Mouse (Mus musculus) midbrain, embryonic 14.5 days (tissue): Measurements from ENCODE around the gene Zc3h18. TPM values are rescaled to one million over a fixed set of nuclear protein-coding genes. Genes with fewer than 3 reads are reported as not detected.

ENCODE experiments used
- ATAC-seq: fragments of 200-750 bp; cut with Nextera tagmentation; 2 replicates; pipeline ENCODE4 v1.8.0; 2017; ENCODE audit warnings: moderate number of reproducible peaks, moderate library complexity; ENCODE audit not compliant: low FRiP score, low TSS enrichment
- DNase-seq: peaks from one replicate; pipeline ENCODE4 v3.0.0-alpha.2; 2015
- H3K27ac ChIP-seq: fragments of 300-500 bp; sonication (generic); replicated peaks from 2 replicates; pipeline ENCODE4 v1.5.1; 2014; ENCODE audit warnings: mild to moderate bottlenecking, low read depth, low read length, moderate library complexity
- H3K27me3 ChIP-seq: fragments of 300-500 bp; sonication (generic); 2 replicates; pipeline ENCODE4 v1.6.1; 2014; ENCODE audit warnings: low read length, control low read depth, mixed read lengths; ENCODE audit not compliant: control insufficient read depth, insufficient read depth
- H3K36me3 ChIP-seq: fragments of 300-500 bp; sonication (generic); 2 replicates; pipeline ENCODE4 v1.6.1; 2014; ENCODE audit warnings: low read length, control low read depth; ENCODE audit not compliant: control insufficient read depth, insufficient read depth
- H3K4me1 ChIP-seq: fragments of 300-500 bp; sonication (generic); 2 replicates; pipeline ENCODE4 v1.6.1; 2014; ENCODE audit warnings: mild to moderate bottlenecking, antibody characterized with exemption, low read length, control low read depth; ENCODE audit not compliant: control insufficient read depth, insufficient read depth
- H3K4me2 ChIP-seq: fragments of 300-500 bp; sonication (generic); 2 replicates; pipeline ENCODE4 v1.6.1; 2014; ENCODE audit warnings: mild to moderate bottlenecking, low read length, moderate library complexity
- H3K4me3 ChIP-seq: fragments of 300-500 bp; sonication (generic); replicated peaks from 2 replicates; pipeline ENCODE4 v1.5.1; 2014; ENCODE audit warnings: low read depth, low read length
- H3K9ac ChIP-seq: fragments of 300-500 bp; sonication (generic); replicated peaks from 2 replicates; pipeline ENCODE4 v1.6.1; 2014; ENCODE audit warnings: mild to moderate bottlenecking, low read length, moderate library complexity
- H3K9me3 ChIP-seq: fragments of 300-500 bp; sonication (generic); 2 replicates; pipeline ENCODE4 v1.6.1; 2016; ENCODE audit warnings: low read length, control low read depth, mixed read lengths; ENCODE audit not compliant: control insufficient read depth
- WGBS: fragments of 180-500 bp; shearing (Covaris S2); extraction: QIAGEN DNeasy Blood & Tissue Kit; methylation state at CpG from one replicate; pipeline ENCODE4 v1.1.7; 2014; 5-methylcytosine and 5-hydroxymethylcytosine counted together
- polyA plus RNA-seq: library from polyadenylated mRNA; unstranded; fragments of >200 nt; fragmentation: Nextera tagmentation; extraction: Ambion mirVana; gene quantifications from 2 replicates; pipeline ENCODE4 v1.2.1, GENCODE M21; 2014

Gene Zc3h18
- polyA plus RNA-seq, 1 experiment from 2014 or later = 27.9 TPM

GRCm38 (mm10) chr8:122395291-122395690 lies 18.9 kb downstream of the Zc3h18 start:
- H3K9ac ChIP-seq = no peak overlapping the region
- no peak overlapping the region for H3K4me2 ChIP-seq
- H3K36me3 ChIP-seq = peaks cover 89% of the 10 kb centered on the region
- 92% methylated on average over 6 of the region's 6 CpGs for whole genome bisulfite sequencing
- H3K4me1 ChIP-seq = no peaks in the 10 kb centered on the region
- no peak overlapping the region for H3K27ac ChIP-seq
- DNase-seq (no peak), ATAC-seq (no peak)
- H3K4me3 ChIP-seq = no peak overlapping the region
- no peaks in the 10 kb centered on the region for H3K9me3 ChIP-seq
- no peaks in the 10 kb centered on the region for H3K27me3 ChIP-seq

- H3K36me3 ChIP-seq = peaks cover 94% of the 10 kb centered on the region
- WGBS = 96% methylated on average over 9 of the region's 9 CpGs
- no peak for ATAC-seq
Observed at GRCm38 (mm10) chr8:122398186-122398585, 21.8 kb downstream of the Zc3h18 start.

GRCm38 (mm10) chr8:122405146-122405805 lies 28.9 kb downstream of the Zc3h18 start:
- Histone ChIP-seq H3K4me2 (no peak overlapping the region), H3K9me3 (no peaks in the 10 kb centered on the region), H3K9ac (no peak overlapping the region), H3K4me3 (no peak overlapping the region), H3K27me3 (no peaks in the 10 kb centered on the region), H3K4me1 (no peaks in the 10 kb centered on the region), H3K27ac (no peak overlapping the region), H3K36me3 (peaks cover 99% of the 10 kb centered on the region)
- 95% methylated on average over 9 of the region's 9 CpGs for WGBS
- DNase-seq (no peak), ATAC-seq (no peak)

More at GRCm38 (mm10) chr8:122398186-122398585, 21.8 kb downstream of the Zc3h18 start:
- Histone ChIP-seq H3K9ac (no peak overlapping the region), H3K9me3 (no peaks in the 10 kb centered on the region), H3K4me2 (no peak overlapping the region), H3K4me1 (no peaks in the 10 kb centered on the region), H3K27ac (no peak overlapping the region), H3K4me3 (no peak overlapping the region), H3K27me3 (no peaks in the 10 kb centered on the region)
- DNase-seq = no peak

GRCm38 (mm10) chr8:122407678-122408077 lies 31.3 kb downstream of the Zc3h18 start:
- H3K4me3 ChIP-seq = no peak overlapping the region
- H3K36me3 ChIP-seq = peaks cover 99% of the 10 kb centered on the region

GRCm38 (mm10) chr8:122414311-122414710 lies 37.9 kb downstream of the Zc3h18 start:
- no peaks in the 10 kb centered on the region for H3K27me3 ChIP-seq
- H3K9me3 ChIP-seq = no peaks in the 10 kb centered on the region
- H3K36me3 ChIP-seq = peaks cover 97% of the 10 kb centered on the region
- H3K4me3 ChIP-seq = no peak overlapping the region
- no peak overlapping the region for H3K27ac ChIP-seq
- no peak overlapping the region for H3K9ac ChIP-seq
- no peak overlapping the region for H3K4me2 ChIP-seq
- WGBS = 91% methylated on average over 9 of the region's 9 CpGs
- ATAC-seq (no peak), DNase-seq (no peak)
- no peaks in the 10 kb centered on the region for H3K4me1 ChIP-seq

More at GRCm38 (mm10) chr8:122407678-122408077, 31.3 kb downstream of the Zc3h18 start:
- H3K4me2 ChIP-seq = no peak overlapping the region
- DNase-seq (no peak), ATAC-seq (no peak)
- 94% methylated on average over 7 of the region's 7 CpGs for WGBS
- no peaks in the 10 kb centered on the region for H3K4me1 ChIP-seq
- no peaks in the 10 kb centered on the region for H3K27me3 ChIP-seq
- H3K27ac ChIP-seq = no peak overlapping the region
- H3K9ac ChIP-seq = no peak overlapping the region
- H3K9me3 ChIP-seq = no peaks in the 10 kb centered on the region

GRCm38 (mm10) chr8:122415554-122415953 lies 39.1 kb downstream of the Zc3h18 start:
- Histone ChIP-seq H3K4me1 (no peaks in the 10 kb centered on the region), H3K9me3 (no peaks in the 10 kb centered on the region), H3K36me3 (peaks cover 85% of the 10 kb centered on the region), H3K27me3 (no peaks in the 10 kb centered on the region), H3K4me3 (no peak overlapping the region), H3K4me2 (no peak overlapping the region), H3K27ac (no peak overlapping the region), H3K9ac (no peak overlapping the region)
- ATAC-seq (no peak), DNase-seq (no peak)
- 90% methylated on average over 6 of the region's 6 CpGs for WGBS

GRCm38 (mm10) chr8:122419881-122420555 lies 43.6 kb downstream of the Zc3h18 start:
- WGBS = 66% methylated on average over 9 of the region's 9 CpGs
- ATAC-seq (no peak), DNase-seq (no peak)
- no peak overlapping the region for H3K27ac ChIP-seq
- no peak overlapping the region for H3K4me2 ChIP-seq
- H3K9me3 ChIP-seq = no peaks in the 10 kb centered on the region
- no peak overlapping the region for H3K9ac ChIP-seq
- no peak overlapping the region for H3K4me3 ChIP-seq
- peaks cover 40% of the 10 kb centered on the region for H3K36me3 ChIP-seq
- H3K27me3 ChIP-seq = no peaks in the 10 kb centered on the region
- H3K4me1 ChIP-seq = no peaks in the 10 kb centered on the region

- 84% methylated on average over 14 of the region's 14 CpGs for WGBS
- Histone ChIP-seq H3K36me3 (peaks cover 26% of the 10 kb centered on the region), H3K27me3 (no peaks in the 10 kb centered on the region), H3K4me1 (no peaks in the 10 kb centered on the region), H3K4me3 (no peak within 1 kb of the TSS), H3K4me2 (no peak within 1 kb of the TSS), H3K9me3 (no peaks in the 10 kb centered on the region), H3K27ac (no peak within 1 kb of the TSS), H3K9ac (no peak within 1 kb of the TSS)
- DNase-seq = no peak
- ATAC-seq = no peak
Observed at GRCm38 (mm10) chr8:122421376-122422070, 45.1 kb downstream of the Zc3h18 start, which contains the start of gene Il17c. TSS of gene Il17c (plus strand) at chr8:122422020.
